Mouse (Mus musculus) brain, adult 2 months (tissue): ENCODE results near the gene Krt36.

ENCODE experiments used
- DNase-seq: peaks from one replicate; pipeline ENCODE4 v3.0.0; 2011; ENCODE audit warnings: low read depth, low spot score

Gene Krt36

GRCm38 (mm10) chr11:100105576-100106122 lies at the start of gene Krt36:
TSS of gene Krt36 (minus strand) at chr11:100105626.
- no peak for DNase-seq

- DNase-seq, result no peak
Observed at GRCm38 (mm10) chr11:100148615-100149330, 43.3 kb upstream of the Krt36 start, which contains the start of gene Krt19. TSS of gene Krt19 (minus strand) at chr11:100148665.

GRCm38 (mm10) chr11:100147566-100148353 lies 42.3 kb upstream of the Krt36 start:
- no peak for DNase-seq

GRCm38 (mm10) chr11:100145858-100146560 lies 40.6 kb upstream of the Krt36 start:
- DNase-seq, result no peak

- DNase-seq, result no peak
Observed at GRCm38 (mm10) chr11:100145104-100145503, 39.7 kb upstream of the Krt36 start.

- DNase-seq, result no peak
Observed at GRCm38 (mm10) chr11:100140966-100141365, 35.5 kb upstream of the Krt36 start.

GRCm38 (mm10) chr11:100139391-100139790 lies 34.0 kb upstream of the Krt36 start:
- DNase-seq, result no peak

GRCm38 (mm10) chr11:100138809-100139208 lies 33.4 kb upstream of the Krt36 start:
- DNase-seq, result no peak

GRCm38 (mm10) chr11:100137693-100138092 lies 32.3 kb upstream of the Krt36 start:
- DNase-seq, result peak; percentile 11

- DNase-seq, result no peak
Observed at GRCm38 (mm10) chr11:100136559-100136958, 31.1 kb upstream of the Krt36 start.

GRCm38 (mm10) chr11:100135731-100136130 lies 30.3 kb upstream of the Krt36 start, which contains the start of gene Krt15:
TSS of gene Krt15 (minus strand) at chr11:100135928.
- no peak for DNase-seq

- DNase-seq, result no peak
Observed at GRCm38 (mm10) chr11:100124901-100125300, 19.5 kb upstream of the Krt36 start.

- no peak for DNase-seq
Observed at GRCm38 (mm10) chr11:100121466-100121865, 16.0 kb upstream of the Krt36 start, which contains the start of gene Krt13. TSS of gene Krt13 (minus strand) at chr11:100121566.

- no peak for DNase-seq
Observed at GRCm38 (mm10) chr11:100120331-100120730, 14.9 kb upstream of the Krt36 start.

- DNase-seq, result no peak
Observed at GRCm38 (mm10) chr11:100113742-100114029, 8.3 kb upstream of the Krt36 start.

- no peak for DNase-seq
Observed at GRCm38 (mm10) chr11:100112935-100113741, 7.7 kb upstream of the Krt36 start.

- no peak for DNase-seq
Observed at GRCm38 (mm10) chr11:100102693-100103429, 2.6 kb downstream of the Krt36 start.

- no peak for DNase-seq
Observed at GRCm38 (mm10) chr11:100100391-100100790, 5.0 kb downstream of the Krt36 start.

GRCm38 (mm10) chr11:100097819-100098218 lies 7.6 kb downstream of the Krt36 start:
- DNase-seq, result no peak

- DNase-seq, result no peak
Observed at GRCm38 (mm10) chr11:100096141-100096540, 9.3 kb downstream of the Krt36 start, which contains the start of gene Krt35. TSS of gene Krt35 (minus strand) at chr11:100096241.
